Mouse (Mus musculus) T-helper 2 cell (primary cell): ENCODE measurements around the gene Tnnt1.

Experiments
- in situ Hi-C: fragments of 300-600 bp; cut with MboI, MseI; formaldehyde crosslinking; loops from one replicate; pipeline ENCODE4 v1.15.1; 2025; ENCODE audit warnings: high pct_unique_total_duplicates

Tnnt1 gene

GRCm38 (mm10) chr7:4498251-4498650 lies 17.9 kb downstream of the Tnnt1 start:
- in situ Hi-C loops = no loop called here

GRCm38 (mm10) chr7:4497271-4497903 lies 18.8 kb downstream of the Tnnt1 start:
- in situ Hi-C loops = no loop called here

- in situ Hi-C loops = no loop called here
These were observed 19.7 kb downstream of the Tnnt1 start for GRCm38 (mm10) chr7:4496468-4496867.

GRCm38 (mm10) chr7:4493991-4494390 lies 22.2 kb downstream of the Tnnt1 start:
- in situ Hi-C loops = no loop called here

- in situ Hi-C loops = no loop called here
These were observed 23.6 kb downstream of the Tnnt1 start for GRCm38 (mm10) chr7:4492284-4493224.

GRCm38 (mm10) chr7:4491308-4491707 lies 24.9 kb downstream of the Tnnt1 start:
- in situ Hi-C loops = no loop called here

GRCm38 (mm10) chr7:4482281-4482680 lies 33.9 kb downstream of the Tnnt1 start:
- in situ Hi-C loops = no loop called here

GRCm38 (mm10) chr7:4479674-4480073 lies 36.5 kb downstream of the Tnnt1 start:
- in situ Hi-C loops = no loop called here

GRCm38 (mm10) chr7:4478796-4479291 lies 37.3 kb downstream of the Tnnt1 start:
- in situ Hi-C loops = no loop called here

- in situ Hi-C loops = no loop called here
These were observed 38.0 kb downstream of the Tnnt1 start for GRCm38 (mm10) chr7:4478021-4478795.

GRCm38 (mm10) chr7:4473940-4474339 lies 42.2 kb downstream of the Tnnt1 start:
- in situ Hi-C loops = no loop called here

GRCm38 (mm10) chr7:4471179-4471555 lies 45.0 kb downstream of the Tnnt1 start:
- in situ Hi-C loops = no loop called here

- in situ Hi-C loops = no loop called here
These were observed 45.7 kb downstream of the Tnnt1 start for GRCm38 (mm10) chr7:4470275-4471178.

- in situ Hi-C loops = no loop called here
These were observed 48.4 kb downstream of the Tnnt1 start for GRCm38 (mm10) chr7:4467801-4468200.

- in situ Hi-C loops = no loop called here
These were observed 51.9 kb downstream of the Tnnt1 start for GRCm38 (mm10) chr7:4464194-4464824.

- in situ Hi-C loops = no loop called here
These were observed 55.4 kb downstream of the Tnnt1 start, which contains the start of gene Eps8l1 for GRCm38 (mm10) chr7:4460576-4461434. Eps8l1 (plus strand) TSS chr7:4460674.
